Mouse (Mus musculus): ENCODE measurements around the gene Kirrel3. TPM values are rescaled to one million over a fixed set of nuclear protein-coding genes. Genes with fewer than 3 reads are reported as not detected.

Gene Kirrel3
- polyA plus RNA-seq, 1 experiment, result not detected

DNA sequence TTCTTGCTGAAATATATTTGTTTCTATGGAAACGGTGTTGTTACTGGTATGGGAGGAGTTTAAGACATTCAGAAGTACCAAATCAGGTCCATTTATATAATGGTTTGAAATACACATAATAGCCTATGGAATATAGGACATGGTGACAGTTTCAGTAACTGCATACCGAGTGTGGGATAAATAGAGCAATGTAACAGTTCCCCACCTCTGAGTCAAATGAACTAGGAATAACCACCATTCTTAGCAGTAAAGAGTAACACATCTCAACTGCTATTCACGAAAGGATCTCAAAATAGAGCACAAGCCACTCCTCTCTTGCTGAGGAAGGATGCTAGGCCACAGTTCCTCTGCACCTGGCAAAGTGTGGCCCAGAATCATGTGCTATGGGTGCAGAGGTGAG, 434.4 kb downstream of the Kirrel3 start:
- no peak for TF ChIP-seq GATA1 (IDR thresholded peaks at IDR 0.05; ENCODE audit: low read length)

DNA sequence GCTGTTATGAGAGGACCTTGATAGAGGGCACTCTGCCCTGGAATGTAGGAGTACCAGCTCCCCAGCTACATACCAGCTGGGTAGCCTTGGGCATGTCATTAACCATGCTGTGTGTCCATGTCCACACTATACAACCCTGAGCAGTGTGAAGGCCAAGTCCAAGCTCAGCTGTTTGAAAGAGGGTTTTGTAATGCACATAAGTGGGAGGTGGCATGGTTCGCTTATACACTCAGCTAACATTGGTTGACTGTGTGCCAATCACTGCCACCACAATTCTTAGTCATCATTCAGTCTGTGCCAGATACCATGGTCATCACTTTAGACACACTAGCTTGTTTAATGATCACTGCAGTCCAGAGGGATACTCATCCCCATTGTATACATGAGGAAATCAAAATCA, 436.2 kb downstream of the Kirrel3 start:
- no peak for TF ChIP-seq GATA1 (IDR thresholded peaks at IDR 0.05; ENCODE audit: low read length)

- TF ChIP-seq GATA1 (IDR thresholded peaks at IDR 0.05; ENCODE audit: low read length), result no peak
Measured at GRCm38 (mm10) chr9:34922716-34923115, 437.0 kb downstream of the Kirrel3 start.

DNA sequence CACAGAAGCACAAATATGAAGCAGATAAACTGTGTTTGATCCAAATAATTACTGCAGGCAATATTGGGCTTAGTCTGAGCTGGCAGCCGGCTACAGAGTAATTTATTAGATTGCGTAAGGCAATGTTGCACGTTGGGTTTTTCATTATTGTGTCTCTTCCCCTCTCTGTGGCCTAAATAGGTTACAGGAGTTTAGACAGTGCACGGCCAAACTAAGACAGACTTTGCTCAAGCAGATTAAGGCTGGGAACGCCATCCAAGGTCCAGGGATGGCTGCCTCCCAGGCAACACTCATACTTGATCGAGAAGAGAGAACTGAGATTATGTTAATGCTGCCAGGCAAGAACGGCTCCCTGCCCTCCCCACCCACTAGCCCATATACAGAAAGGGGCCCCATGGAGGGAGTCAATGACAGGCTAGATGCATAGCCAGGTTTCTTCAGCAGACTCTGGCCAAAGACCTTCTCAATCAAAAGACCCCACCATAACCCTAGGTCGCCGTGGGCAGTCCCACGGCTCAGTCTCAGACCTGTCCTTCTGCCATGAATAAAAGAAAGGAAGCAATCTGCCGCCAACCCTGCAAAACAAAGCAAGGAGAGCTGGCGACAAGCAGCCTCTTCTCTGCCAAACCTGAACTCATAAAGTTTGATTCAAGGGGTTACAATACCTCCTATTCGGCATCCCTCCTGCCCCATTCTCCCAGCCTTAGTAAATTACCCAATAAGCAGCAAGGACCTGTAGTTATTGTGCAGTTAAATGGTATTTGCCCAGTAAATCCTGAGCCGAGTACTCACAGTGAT, 437.6 kb downstream of the Kirrel3 start:
- no peak for TF ChIP-seq GATA1 (IDR thresholded peaks at IDR 0.05; ENCODE audit: low read length)

- no peak for TF ChIP-seq GATA1 (IDR thresholded peaks at IDR 0.05; ENCODE audit: low read length)
Measured at GRCm38 (mm10) chr9:34925616-34926015, 439.9 kb downstream of the Kirrel3 start.

GRCm38 (mm10) chr9:34930371-34930770, 444.7 kb downstream of the Kirrel3 start:
- no peak for TF ChIP-seq GATA1 (IDR thresholded peaks at IDR 0.05; ENCODE audit: low read length)

- TF ChIP-seq GATA1 (IDR thresholded peaks at IDR 0.05; ENCODE audit: low read length), result no peak
Measured at GRCm38 (mm10) chr9:34938140-34938539, 452.4 kb downstream of the Kirrel3 start.

- TF ChIP-seq GATA1 (IDR thresholded peaks at IDR 0.05; ENCODE audit: low read length), result no peak
Measured at GRCm38 (mm10) chr9:34939621-34940020, 453.9 kb downstream of the Kirrel3 start.

- no peak for TF ChIP-seq GATA1 (IDR thresholded peaks at IDR 0.05; ENCODE audit: low read length)
Measured at GRCm38 (mm10) chr9:34942122-34942831, 456.6 kb downstream of the Kirrel3 start.

DNA sequence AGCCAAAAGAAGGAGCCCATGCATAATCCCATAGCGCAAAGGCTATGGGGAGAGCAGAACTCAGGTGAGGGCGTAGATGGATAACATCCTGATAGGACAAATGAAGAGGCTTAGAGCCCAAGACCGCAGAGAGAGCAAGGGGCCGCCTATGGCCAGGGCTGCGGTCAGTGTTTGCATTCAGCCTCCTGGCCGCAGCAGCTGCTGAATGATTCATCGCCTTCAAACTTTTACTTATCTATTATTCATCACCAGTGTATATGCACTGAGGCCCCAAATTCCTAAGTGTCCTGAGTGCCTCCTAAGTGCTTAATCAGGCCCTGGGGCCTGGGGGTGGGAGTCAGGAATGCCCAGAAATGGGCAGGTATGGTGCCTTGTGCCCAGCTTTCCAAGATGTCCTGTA, 457.3 kb downstream of the Kirrel3 start:
- TF ChIP-seq GATA1 (IDR thresholded peaks at IDR 0.05; ENCODE audit: low read length), result no peak

DNA sequence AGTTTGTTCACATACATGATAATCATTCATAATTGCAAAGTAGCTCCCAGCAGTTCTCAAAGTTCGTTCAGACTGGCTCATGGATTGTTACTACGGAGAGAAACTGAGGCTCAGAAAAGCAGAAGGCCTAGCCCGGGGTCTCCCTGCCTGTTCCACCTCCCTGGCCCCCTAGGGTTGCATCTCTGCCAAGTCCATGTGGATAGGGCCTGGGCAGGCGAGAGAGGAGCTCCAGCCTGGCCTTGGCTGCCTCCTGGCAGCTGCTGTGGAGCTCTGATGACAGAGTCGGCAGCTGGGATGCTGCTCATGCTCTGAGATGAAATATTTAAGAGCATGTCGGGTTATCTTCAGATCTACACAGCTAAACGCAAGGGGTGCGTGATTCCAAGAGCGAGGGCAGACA, 459.6 kb downstream of the Kirrel3 start:
- TF ChIP-seq GATA1 (IDR thresholded peaks at IDR 0.05; ENCODE audit: low read length), result no peak

GRCm38 (mm10) chr9:34947258-34947657, 461.6 kb downstream of the Kirrel3 start:
- TF ChIP-seq GATA1 (IDR thresholded peaks at IDR 0.05; ENCODE audit: low read length), result no peak

DNA sequence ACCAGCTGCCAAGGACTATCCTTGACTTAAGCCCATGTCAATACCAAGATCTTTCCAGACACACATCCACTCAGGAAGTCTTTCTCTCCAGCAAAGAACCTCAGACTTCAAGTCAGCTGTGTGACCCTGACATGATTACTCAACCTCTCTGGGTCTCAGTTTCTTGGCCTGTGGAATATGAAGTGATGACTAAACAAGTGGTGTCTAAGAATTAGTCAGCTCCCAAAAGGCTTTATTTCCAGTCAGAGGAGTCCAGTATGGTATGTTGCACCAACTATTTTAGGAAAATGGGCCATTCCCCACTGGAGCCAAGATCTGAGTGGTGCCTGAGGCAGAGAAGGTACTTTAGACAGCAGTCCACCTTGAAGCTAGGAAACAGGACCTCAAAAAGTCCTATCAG, 462.0 kb downstream of the Kirrel3 start:
- TF ChIP-seq GATA1 (IDR thresholded peaks at IDR 0.05; ENCODE audit: low read length), result no peak

DNA sequence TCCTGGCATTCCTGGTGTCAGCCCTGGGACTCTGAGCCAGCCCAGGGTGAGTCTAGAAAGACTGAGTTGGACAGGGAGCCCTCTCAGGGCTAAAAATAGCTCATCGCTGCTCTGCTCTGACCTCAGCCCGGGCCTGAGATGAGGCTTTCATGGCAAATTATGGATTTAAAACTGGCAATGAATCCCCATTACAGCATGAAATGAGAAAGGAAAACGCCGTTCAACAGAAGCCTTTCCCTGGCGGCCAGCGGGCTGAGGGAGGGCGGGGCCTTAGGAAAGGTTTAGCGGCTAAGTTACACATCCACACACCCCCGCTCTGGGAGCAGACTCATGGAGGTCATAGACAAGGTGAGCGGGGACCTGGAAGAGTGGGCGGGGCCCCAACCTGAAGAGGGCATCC, 467.7 kb downstream of the Kirrel3 start:
- TF ChIP-seq GATA1 (IDR thresholded peaks at IDR 0.05; ENCODE audit: low read length), result no peak

DNA sequence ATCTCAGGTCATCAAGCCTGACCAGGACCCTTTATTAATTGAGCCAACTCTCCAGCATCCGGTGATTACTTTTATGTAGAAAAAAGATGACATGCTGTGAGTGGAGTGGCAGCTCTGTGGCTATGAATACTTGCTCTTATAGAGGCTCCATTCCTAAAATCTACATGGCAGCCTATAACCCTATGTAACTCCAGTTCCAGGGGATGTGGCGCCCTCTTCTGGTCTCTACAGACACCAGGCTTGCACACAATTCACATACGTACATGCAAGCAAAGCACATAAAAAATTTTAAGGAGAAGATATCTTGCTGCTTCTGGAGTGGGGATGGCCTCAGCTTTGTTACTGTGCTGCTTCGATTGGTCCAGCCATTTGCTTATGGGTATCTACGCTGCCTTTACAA, 468.5 kb downstream of the Kirrel3 start:
- TF ChIP-seq GATA1 (IDR thresholded peaks at IDR 0.05; ENCODE audit: low read length), result no peak

GRCm38 (mm10) chr9:34956512-34956911, 470.8 kb downstream of the Kirrel3 start:
- TF ChIP-seq GATA1 (IDR thresholded peaks at IDR 0.05; ENCODE audit: low read length), result no peak

GRCm38 (mm10) chr9:34957691-34958090, 472.0 kb downstream of the Kirrel3 start:
- TF ChIP-seq GATA1 (IDR thresholded peaks at IDR 0.05; ENCODE audit: low read length), result no peak
